In genomic region chr8:47990386-47990772, GRCm38 (mm10) we compare ENCODE assay signal across 8 mouse cellular contexts. TPM values are rescaled to one million over a fixed set of nuclear protein-coding genes. Genes with fewer than 3 reads are reported as not detected.
DNase-seq lines count a peak whose midpoint lies in the region; ATAC-seq lines count a peak whose summit lies in the region.

No protein-coding gene starts in this region.

- H3K4me1 ChIP-seq in heart, embryonic 14.5 days (ENCODE audit: control insufficient read depth in 2 of 2, insufficient read depth in 2 of 2, low read length in 2 of 2) = peaks cover 28 to 57% of the 10 kb centered on the region in 2 experiments
- peaks cover 34% of the 10 kb centered on the region for H3K4me1 ChIP-seq in liver, embryonic 12.5 days

- peak overlapping the region; percentile 90 to 99 for H3K4me3 ChIP-seq in heart, embryonic 14.5 days (ENCODE audit: control insufficient read depth in 1 of 2, insufficient read depth in 1 of 2, low read depth in 1 of 2, low read length in 2 of 2)
- peak overlapping the region; percentile 66 for H3K4me3 ChIP-seq in liver, embryonic 12.5 days

- peak; percentile 92 for ATAC-seq in heart, embryonic 14.5 days (ENCODE audit: insufficient number of reproducible peaks, insufficient read depth, low FRiP score, low read depth)
- peak; percentile 89 for ATAC-seq in liver, embryonic 12.5 days

- peak; percentile 25 to 28 for DNase-seq in CD8-positive naive resting alpha-beta T cell, adult 2 months (ENCODE audit: low read depth in 2 of 2, low spot score in 2 of 2)
- peak; percentile 36 for DNase-seq in c-Kit-negative CD71-positive TER-119-positive erythroid progenitor cells, embryonic 14.5 days (ENCODE audit: low read depth, low spot score)
- peak; percentile 73 for DNase-seq in fibroblast of lung, adult 2 months (ENCODE audit: low read depth)
- peak; percentile 99 for DNase-seq in kidney, postnatal 14 days
- DNase-seq in naive thymus-derived CD4-positive, alpha-beta T cell, adult 2 months (ENCODE audit: low read depth) = peak; percentile 61
- peak; percentile 69 for DNase-seq in splenic B cell, adult 2 months (ENCODE audit: low read depth, low spot score)

- H3K9ac ChIP-seq in heart, embryonic 14.5 days (ENCODE audit: low read length) = peak overlapping the region; percentile 98
- H3K9ac ChIP-seq in liver, embryonic 12.5 days = peak overlapping the region; percentile 82

- peak overlapping the region; percentile 98 to 99 for H3K27ac ChIP-seq in heart, embryonic 14.5 days (replicated peaks in 1 of 2; ENCODE audit: control insufficient read depth in 1 of 2, insufficient read depth in 1 of 2, low read depth in 2 of 2, low read length in 2 of 2)
- peak overlapping the region; percentile 75 for H3K27ac ChIP-seq in liver, embryonic 12.5 days

- WGBS in heart, embryonic 14.5 days = under 1% methylated on average over 36 of the region's 45 CpGs
- 1% methylated on average over 36 of the region's 45 CpGs for whole genome bisulfite sequencing in liver, embryonic 12.5 days (ENCODE audit: insufficient replicate concordance)

- no peaks in the 10 kb centered on the region for H3K9me3 ChIP-seq in heart, embryonic 14.5 days (ENCODE audit: control insufficient read depth, low read length)
- no peaks in the 10 kb centered on the region for H3K9me3 ChIP-seq in liver, embryonic 12.5 days (replicated peaks)

- peak overlapping the region; percentile 73 for H3K4me2 ChIP-seq in heart, embryonic 14.5 days (ENCODE audit: low read length)
- peak overlapping the region; percentile 85 for H3K4me2 ChIP-seq in liver, embryonic 12.5 days

- H3K36me3 ChIP-seq in heart, embryonic 14.5 days (ENCODE audit: control insufficient read depth, insufficient read depth, low read length) = 0 out of 2 replicates have a peak, but pooled peaks cover 5% of the 10 kb centered on the region
- no peaks in the 10 kb centered on the region for H3K36me3 ChIP-seq in liver, embryonic 12.5 days
- H3K36me3 ChIP-seq in splenic B cell, adult 2 months (ENCODE audit: control insufficient read depth, insufficient read depth, low read length, poor library complexity, severe bottlenecking) = no peaks in the 10 kb centered on the region

- no peaks in the 10 kb centered on the region for H3K27me3 ChIP-seq in heart, embryonic 14.5 days (ENCODE audit: control insufficient read depth, insufficient read depth, low read length)
- peaks cover 18% of the 10 kb centered on the region for H3K27me3 ChIP-seq in liver, embryonic 12.5 days (replicated peaks)
- no peaks in the 10 kb centered on the region; the same call in none of the 2 replicates for H3K27me3 ChIP-seq in splenic B cell, adult 2 months (ENCODE audit: control insufficient read depth, insufficient read depth, low read length, poor library complexity, severe bottlenecking)

RNA-seq across cellular contexts. Expression of gene Wwc2, which starts 0.3 kb away (rescaled TPM):
- 13.5 and 14.7 TPM in 2 replicates for polyA plus RNA-seq in heart, embryonic 14.5 days (2014; fragmentation: Nextera tagmentation; extraction: Ambion mirVana)
- 4.7 and 5.0 TPM in 2 replicates for polyA plus RNA-seq in liver, embryonic 12.5 days (2016; fragmentation: Nextera tagmentation; extraction: Ambion mirVana)

Comparison
In these comparisons a context has a peak if more than half of its experiments do, and no peak if none do; other contexts are left out.
1. Peak in every context shown above with its lines: DNase-seq, ATAC-seq, H3K4me3 ChIP-seq and H3K27ac ChIP-seq.
2. DNase-seq: peak in every context shown above with its lines; median percentile 99 in kidney, postnatal 14 days; 73 in fibroblast of lung, adult 2 months; 69 in splenic B cell, adult 2 months; 61 in naive thymus-derived CD4-positive, alpha-beta T cell, adult 2 months; 36 in c-Kit-negative CD71-positive TER-119-positive erythroid progenitor cells, embryonic 14.5 days; 26 in CD8-positive naive resting alpha-beta T cell, adult 2 months.